Mouse (Mus musculus) lung, postnatal 14 days (tissue): ENCODE measurements around the gene Adam12.

Experiments used
- DNase-seq: peaks from one replicate; pipeline ENCODE4 v3.0.0; 2021

The Adam12 gene

GRCm38 (mm10) chr7:133990930-133991329, 241.0 kb downstream of the Adam12 start:
- DNase-seq, result no peak

- DNase-seq, result no peak
Observed at GRCm38 (mm10) chr7:133988356-133988755, 243.6 kb downstream of the Adam12 start.

- DNase-seq, result no peak
Observed at GRCm38 (mm10) chr7:133986201-133986600, 245.7 kb downstream of the Adam12 start.

- DNase-seq, result no peak
Observed at GRCm38 (mm10) chr7:133985648-133986047, 246.3 kb downstream of the Adam12 start.

- no peak for DNase-seq
Observed at GRCm38 (mm10) chr7:133976388-133977122, 255.4 kb downstream of the Adam12 start.

GRCm38 (mm10) chr7:133971086-133971485, 260.9 kb downstream of the Adam12 start:
- DNase-seq, result peak; percentile 50

DNA sequence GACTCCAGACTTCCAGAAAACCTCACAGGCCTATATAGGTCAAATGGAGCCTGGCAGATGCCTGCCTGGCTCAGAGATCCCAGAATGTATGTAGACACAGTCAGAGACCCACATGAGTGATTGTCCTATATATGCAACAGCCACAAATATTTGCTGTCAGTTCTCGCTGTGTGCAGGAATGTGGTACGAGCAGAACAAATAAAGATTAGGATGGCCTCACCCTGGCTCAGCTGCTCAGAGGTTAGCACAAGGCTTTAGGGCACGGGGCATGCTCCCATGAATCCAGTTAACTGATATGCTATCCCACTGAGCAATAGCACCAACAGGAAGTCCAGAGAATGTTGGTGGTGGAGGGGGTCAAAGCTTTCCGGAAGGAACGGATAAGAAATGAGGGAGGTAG, 261.5 kb downstream of the Adam12 start:
- DNase-seq, result no peak

GRCm38 (mm10) chr7:133967906-133968305, 264.0 kb downstream of the Adam12 start:
- DNase-seq, result no peak

DNA sequence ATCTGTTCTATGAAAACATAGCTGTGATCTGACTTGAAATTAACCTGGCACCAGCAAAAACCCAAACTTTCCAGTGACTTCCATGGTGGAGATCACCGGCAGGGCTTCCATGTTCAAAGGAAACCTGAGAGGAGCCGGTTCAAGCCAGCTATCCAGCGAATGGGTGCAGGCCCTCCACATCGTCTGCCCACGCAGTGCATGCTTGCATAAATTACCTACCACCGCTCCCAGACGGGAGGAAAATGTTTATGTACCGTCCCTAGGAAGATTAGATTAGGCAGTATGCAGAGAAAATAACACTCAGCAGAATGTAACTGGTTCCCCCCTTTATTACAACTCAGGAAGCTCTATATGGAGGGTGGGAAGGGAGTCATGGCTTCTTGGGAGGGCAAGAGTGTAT, 268.4 kb downstream of the Adam12 start:
- DNase-seq, result no peak

DNA sequence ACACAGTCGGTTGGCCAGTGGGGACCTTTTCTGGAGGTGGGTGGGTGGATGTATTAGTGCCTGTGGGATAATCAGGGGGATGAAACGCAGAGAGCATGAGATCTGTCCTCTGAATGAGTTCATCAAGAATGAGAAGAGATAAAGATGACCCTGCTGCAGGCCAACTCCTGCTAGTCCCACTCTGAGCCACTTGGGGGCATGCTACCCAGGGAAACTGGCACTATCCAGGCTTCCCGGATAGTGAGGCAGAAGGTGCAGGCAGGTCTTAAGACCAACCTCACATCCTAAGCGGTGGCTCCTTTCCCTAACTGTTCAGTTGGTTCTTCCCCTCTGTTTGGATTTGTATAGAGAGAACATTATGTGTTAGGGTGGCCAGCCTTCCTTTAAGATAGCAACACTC, 272.7 kb downstream of the Adam12 start:
- DNase-seq, result peak; percentile 44

DNA sequence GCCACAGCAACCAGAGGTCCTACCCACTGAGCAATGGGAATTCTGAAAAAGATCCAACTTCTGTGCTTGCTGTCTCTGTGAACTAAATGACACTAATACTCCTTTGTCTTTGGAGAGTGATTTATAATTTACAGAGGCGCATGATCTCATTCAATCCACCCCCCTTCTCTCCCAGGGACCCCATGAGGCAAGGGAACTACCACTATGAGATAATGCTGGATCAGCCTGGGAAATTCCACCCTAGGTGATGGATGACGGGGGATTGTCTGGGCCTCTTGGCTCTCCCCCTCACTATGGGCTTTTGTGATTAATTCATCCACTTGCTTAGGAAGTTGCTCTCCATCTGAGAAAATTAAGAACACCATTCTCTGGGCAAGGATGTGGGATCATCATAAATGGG, 274.1 kb downstream of the Adam12 start:
- no peak for DNase-seq

DNA sequence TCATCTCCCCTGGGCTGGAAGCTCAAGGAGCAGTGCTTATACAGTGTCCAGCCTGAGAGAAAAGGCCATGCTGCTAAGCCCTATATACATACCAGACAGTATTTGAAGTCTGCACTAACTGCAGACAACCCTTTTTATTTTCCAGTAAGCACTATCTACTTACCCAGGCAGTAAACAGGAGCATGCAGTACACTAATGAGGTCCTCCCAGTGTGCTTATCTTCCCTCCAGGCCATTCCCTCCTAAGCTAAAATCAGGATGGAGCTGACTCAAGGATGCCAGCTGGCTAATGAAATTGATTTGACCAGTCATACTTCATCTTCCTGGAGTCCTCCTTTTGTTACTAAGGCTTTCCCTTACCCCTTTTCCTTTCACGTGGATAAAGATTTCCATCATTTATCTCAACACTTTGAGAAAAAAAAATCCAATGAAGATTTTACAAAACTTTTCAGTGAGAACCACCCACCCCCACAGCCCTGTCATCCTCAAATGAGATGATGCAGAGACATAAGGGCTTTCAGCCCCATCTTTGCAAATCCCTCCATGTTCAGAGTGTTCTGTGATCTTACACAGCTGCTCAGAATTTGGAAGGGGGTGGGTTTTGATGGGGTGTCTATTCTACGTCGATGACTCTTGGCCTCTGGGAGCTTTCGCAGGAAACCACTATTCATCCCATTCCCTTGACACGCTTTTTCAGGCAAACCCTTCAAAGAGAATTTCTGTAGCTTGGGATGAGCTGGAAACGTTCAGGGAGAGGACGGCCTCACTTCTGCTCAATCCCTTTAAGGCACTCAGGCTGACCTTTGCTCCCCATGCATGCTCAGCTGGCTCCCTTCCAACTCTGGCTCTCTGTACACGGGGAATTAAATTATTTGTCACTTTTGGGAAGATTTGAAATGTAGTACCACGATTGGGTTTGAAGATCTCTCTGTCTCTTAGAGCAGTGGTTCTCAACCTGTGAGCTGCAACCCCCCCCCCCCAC, 277.5 kb downstream of the Adam12 start:
- peak; percentile 26 for DNase-seq

DNA sequence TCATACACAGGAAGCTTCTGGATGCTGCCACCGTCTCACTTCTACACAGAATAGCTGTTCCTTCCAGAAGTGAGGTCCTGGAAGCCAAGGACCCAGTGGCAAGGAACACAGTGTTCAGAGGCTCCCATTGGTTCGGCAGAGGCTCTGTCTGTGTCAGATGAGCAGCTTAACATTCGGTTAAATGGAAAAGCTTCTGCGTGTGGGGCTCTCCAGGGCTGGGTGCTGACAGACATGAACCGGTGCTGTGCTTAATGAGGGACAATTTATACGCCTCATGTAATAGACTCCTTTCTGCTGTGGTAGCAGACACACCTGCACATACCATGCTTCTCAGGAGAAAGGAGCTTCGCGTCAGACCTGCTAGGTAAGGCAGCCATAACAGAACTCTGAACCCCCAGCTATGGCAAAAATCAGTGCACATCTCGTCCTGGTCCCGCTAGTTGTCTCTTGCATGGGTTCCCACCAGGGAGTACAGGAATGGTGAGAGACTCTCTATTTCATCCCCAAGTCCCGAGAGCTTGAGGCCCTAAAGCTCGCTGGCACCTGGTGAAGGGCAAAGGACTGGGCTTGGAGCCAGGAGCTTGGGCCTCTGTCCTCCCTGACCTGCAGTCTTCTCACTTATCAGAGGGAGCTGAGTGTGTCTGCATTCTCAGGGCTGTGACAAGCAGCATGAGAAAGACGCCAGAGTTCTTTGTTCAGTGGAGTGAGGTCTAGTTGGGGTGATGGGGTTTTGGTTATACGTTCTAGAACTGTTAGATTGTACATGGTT, 280.0 kb downstream of the Adam12 start:
- no peak for DNase-seq

DNA sequence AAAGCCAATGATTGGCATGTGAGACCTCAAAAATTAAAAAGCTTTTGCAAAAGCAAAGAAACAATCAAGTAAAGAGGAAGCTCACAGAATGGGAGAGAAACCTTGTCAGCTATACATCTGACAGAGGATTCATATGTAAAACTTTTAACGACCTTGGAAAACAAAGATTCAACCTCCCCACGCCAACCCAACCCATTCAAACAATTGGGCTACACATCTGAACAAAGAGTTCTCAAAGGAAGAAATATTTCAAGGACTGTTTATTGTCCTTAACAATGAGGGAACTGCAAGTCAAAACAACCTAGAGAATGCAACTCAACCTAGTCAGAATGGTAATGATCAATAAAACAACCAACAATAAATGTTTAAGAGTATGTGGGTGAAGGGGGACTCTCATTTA, 284.6 kb downstream of the Adam12 start:
- no peak for DNase-seq

GRCm38 (mm10) chr7:133946757-133947345, 285.1 kb downstream of the Adam12 start:
- DNase-seq, result no peak

- no peak for DNase-seq
Observed at GRCm38 (mm10) chr7:133946113-133946512, 285.8 kb downstream of the Adam12 start.

GRCm38 (mm10) chr7:133940405-133940804, 291.5 kb downstream of the Adam12 start:
- no peak for DNase-seq

DNA sequence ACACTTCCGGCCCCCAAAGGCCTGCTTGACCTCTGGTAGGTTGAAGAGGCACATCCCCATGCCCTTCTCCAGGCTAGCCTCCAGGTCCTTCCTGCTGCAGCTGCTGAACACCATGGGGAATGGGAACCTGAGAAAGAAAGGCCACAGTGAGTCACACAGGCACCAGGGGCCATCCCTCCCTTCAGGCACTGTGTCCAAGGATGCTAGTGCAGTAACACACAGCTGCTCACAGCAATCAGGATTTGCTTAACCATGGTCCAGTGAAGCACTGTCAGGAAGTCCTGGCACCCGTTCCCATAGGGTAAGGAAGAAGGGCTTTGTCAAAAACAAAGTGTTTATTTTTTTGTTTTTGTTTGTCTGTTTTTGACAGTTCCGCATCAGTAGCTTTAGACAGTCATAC, 294.5 kb downstream of the Adam12 start:
- DNase-seq, result no peak

- DNase-seq, result no peak
Observed at GRCm38 (mm10) chr7:133936377-133936776, 295.6 kb downstream of the Adam12 start.

DNA sequence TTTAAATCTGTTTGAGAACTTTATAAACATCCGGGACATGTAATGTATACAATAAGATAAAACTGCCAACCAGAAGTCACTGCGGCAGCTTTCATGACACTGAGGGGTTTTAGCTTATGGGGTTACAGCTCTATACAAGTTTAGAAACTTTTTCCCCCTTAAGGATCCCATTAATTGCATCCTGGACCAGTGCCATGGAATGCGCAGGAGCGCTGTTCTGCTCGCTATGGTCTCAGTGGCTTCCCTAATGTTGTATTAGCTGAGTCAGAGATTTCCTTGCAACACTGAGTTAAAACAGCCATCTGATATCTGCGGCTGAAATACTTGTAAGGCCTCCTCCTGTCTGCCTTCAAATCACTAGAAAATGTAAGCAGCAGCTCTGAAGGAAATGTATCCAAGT, 298.6 kb downstream of the Adam12 start:
- no peak for DNase-seq

GRCm38 (mm10) chr7:133931481-133931880, 300.5 kb downstream of the Adam12 start:
- DNase-seq, result no peak

DNA sequence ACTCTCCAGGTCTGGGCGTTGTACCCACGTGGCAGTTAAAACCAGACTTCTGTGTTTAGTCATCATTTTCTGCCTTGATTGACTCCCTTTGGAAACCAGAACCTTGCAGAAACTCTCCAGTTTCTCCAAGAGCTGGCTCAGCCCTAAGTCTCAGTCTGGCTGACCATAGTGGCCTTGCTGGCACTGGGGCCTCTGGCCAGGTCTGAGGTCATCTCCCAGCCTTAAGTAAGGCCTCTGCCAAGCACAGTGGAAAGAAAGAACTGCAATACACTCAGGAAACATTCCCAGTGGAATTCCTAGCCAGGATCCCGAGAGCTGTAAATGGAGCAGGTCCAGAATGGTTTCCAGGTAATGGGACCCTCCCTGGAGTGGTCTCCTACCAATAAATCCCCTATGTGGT, 303.0 kb downstream of the Adam12 start:
- DNase-seq, result no peak

GRCm38 (mm10) chr7:133925771-133926170, 306.2 kb downstream of the Adam12 start:
- DNase-seq, result no peak
